Mouse (Mus musculus) limb, embryonic 10.5 days (tissue): ENCODE results near the gene Etv3. TPM values are rescaled to one million over a fixed set of nuclear protein-coding genes. Genes with fewer than 3 reads are reported as not detected.
"Not testable (repeated sequence)": the region's sequence is repeated elsewhere in the genome, so short reads cannot be mapped to it uniquely, and the experiment has no call there.

Experiments used
- DNase-seq: peaks from one replicate; pipeline ENCODE4 v3.0.0-alpha.2; 2017; ENCODE audit warnings: low spot score
- H3K27ac ChIP-seq: fragments of 300-500 bp; sonication (generic); 2 replicates; pipeline ENCODE4 v1.5.1; 2016; ENCODE audit warnings: mild to moderate bottlenecking
- H3K27me3 ChIP-seq: fragments of 300-500 bp; sonication (generic); 2 replicates; pipeline ENCODE4 v1.6.1; 2016; ENCODE audit warnings: low read depth, mild to moderate bottlenecking; ENCODE audit not compliant: poor library complexity, severe bottlenecking
- H3K36me3 ChIP-seq: fragments of 300-500 bp; sonication (generic); 2 replicates; pipeline ENCODE4 v1.6.1; 2016; ENCODE audit warnings: mild to moderate bottlenecking, moderate library complexity
- H3K4me1 ChIP-seq: fragments of 300-500 bp; sonication (generic); 2 replicates; pipeline ENCODE4 v1.6.1; 2016
- H3K4me3 ChIP-seq: fragments of 300-500 bp; sonication (generic); 2 replicates; pipeline ENCODE4 v1.5.1; 2016; ENCODE audit warnings: mild to moderate bottlenecking, moderate library complexity
- H3K9me3 ChIP-seq: fragments of 300-500 bp; sonication (generic); replicated peaks from 2 replicates; pipeline ENCODE4 v1.6.1; 2016; ENCODE audit warnings: mild to moderate bottlenecking
- WGBS: fragments of 180-500 bp; shearing (Covaris S2); methylation state at CpG from one replicate; pipeline ENCODE4 v1.1.7; 2016; 5-methylcytosine and 5-hydroxymethylcytosine counted together
- polyA plus RNA-seq: library from polyadenylated mRNA; unstranded; fragments of >200 nt; fragmentation: Nextera tagmentation; extraction: Ambion mirVana; gene quantifications from 2 replicates; pipeline ENCODE4 v1.2.1, GENCODE M21; 2016

Gene Etv3
- 12.1 and 13.9 TPM in 2 replicates for polyA plus RNA-seq

DNA sequence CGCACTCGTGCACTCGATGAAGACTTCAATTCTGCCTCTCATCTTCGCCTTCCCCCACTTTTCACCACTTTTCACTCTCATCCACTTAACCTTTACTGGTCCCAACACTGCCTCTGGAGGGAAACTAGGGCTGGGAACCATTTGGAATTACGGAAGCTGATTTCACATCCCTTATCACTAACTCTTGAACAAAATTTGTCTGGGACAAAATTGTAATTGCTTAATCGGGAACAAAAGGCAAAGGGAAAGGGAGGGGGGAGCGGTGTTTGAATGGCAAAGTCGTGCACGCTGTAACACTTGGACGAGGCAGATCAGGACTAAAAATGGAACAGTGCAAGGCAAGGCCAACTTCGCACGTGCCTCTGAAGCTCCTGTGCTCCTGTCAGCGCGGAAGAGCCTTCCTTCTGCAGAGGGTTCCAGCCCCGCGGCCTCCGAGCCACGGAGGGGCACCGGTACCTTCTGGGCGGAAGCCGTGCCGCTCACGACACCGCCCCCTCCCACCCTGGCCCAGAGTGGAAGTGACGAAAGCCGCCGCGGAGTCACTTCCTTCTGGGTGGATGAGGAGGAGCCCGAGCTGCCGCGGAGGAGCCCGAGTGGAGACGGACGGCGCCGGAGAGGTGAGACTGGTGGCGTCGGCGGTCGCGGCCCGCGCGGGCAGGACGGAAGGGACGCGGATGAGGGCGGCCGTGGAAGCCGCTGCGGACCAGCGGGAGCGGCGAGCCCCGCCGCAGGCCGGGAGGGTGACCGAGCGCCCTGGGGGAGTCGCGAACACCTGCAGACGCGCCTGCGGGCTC, at the start of gene Etv3:
TSS of gene Etv3 (plus strand) at position 365 of the 794 bp plus-strand sequence.
- H3K27me3 ChIP-seq: no peaks in the 10 kb centered on the region
- WGBS: 6% methylated on average over 64 of the region's 64 CpGs
- peak; percentile 91 for DNase-seq
- H3K36me3 ChIP-seq: peaks cover 33% of the 10 kb centered on the region
- no peaks in the 10 kb centered on the region for H3K9me3 ChIP-seq
- H3K4me1 ChIP-seq: peaks cover 15% of the 10 kb centered on the region
- peak within 1 kb of the TSS; percentile 93 for H3K27ac ChIP-seq
- peak within 1 kb of the TSS; percentile 86 for H3K4me3 ChIP-seq

DNA sequence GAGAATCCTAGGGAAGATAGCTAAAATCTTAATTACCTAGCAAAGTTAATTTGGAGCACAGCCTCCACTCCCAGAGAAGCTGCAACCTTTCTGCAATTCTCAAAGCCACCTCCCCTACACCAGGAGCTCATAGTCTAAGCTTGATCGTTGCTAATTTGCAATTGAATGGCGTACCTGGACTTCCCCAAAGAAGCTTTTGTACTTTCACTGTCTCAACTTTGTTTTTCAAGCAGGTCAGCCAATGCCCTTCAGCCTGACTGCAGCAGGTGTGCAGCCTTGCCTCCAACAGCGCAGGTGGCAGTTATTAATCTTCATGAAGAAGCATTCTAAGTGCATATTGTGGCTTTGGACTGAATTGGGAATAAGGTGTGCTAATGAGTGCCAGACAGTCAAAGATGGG, 47.3 kb upstream of the Etv3 start:
- H3K27ac ChIP-seq, H3K9me3 ChIP-seq, H3K4me1 ChIP-seq, DNase-seq, H3K36me3 ChIP-seq, H3K27me3 ChIP-seq, H3K4me3 ChIP-seq: not testable (repeated sequence)
- 88% methylated on average over 3 of the region's 3 CpGs for WGBS

DNA sequence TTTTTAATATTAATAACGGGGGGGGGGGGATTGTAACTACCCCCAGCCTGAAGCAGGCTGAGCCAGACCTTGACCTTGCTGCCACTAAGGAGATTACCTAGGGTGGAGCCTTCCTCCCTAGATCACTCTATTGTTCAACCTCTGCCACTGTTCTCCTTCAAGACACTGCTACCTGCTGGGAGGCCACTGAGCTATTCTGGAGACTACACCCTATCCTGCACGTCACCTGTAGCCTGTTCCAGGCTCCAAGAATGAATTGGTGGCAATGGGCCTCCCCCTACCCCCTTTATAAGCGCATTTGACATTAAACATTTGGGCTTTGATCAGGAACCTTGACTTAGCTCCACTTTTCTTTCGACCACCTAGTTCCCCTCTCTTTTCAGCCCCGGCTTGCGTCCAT, 46.6 kb upstream of the Etv3 start:
- H3K27me3 ChIP-seq, DNase-seq, H3K36me3 ChIP-seq, H3K4me3 ChIP-seq, H3K9me3 ChIP-seq, H3K4me1 ChIP-seq, H3K27ac ChIP-seq: not testable (repeated sequence)
- 90% methylated on average over 6 of the region's 6 CpGs for WGBS

DNA sequence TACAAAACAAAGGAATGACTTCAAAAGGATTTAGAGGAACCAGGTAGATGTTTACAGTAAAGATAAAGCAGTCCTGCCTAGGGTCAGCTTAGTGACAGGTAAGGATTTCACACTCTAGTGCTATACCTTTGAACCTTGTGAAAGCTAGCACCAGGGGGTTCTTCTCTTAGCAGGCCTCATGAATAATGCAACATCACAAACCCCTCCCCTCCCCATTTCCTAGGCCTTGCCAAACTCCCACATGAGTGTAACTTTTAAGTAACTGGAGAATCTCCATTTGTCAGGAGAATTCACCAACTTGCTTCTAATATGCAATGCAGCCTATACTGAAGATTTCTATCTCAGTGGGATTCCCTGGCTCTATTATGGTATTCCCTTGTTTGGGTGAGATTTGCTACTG, 46.0 kb upstream of the Etv3 start:
- not testable (repeated sequence) for H3K27me3 ChIP-seq, H3K36me3 ChIP-seq, H3K4me3 ChIP-seq, H3K27ac ChIP-seq, H3K9me3 ChIP-seq, DNase-seq, H3K4me1 ChIP-seq

DNA sequence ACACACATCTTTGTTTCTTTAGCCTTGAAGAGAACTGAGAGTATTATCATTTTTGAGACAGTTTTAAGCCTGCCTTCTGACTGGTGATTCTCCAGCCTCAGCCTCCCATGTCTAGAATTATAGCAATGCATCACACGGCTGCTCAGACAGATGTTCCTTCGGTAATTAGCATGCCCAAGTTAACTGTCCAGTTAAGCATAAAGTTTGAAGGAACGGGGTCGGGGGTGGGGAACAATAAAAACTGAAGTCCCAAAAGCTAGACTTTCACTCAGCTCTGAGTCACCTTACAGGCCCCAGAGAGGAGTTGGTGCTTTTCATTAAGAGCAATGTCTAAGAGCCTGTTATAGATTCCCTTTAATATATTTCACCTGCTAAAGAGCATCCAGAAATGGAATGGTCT, 37.8 kb upstream of the Etv3 start:
- WGBS: 88% methylated on average over 4 of the region's 4 CpGs
- Histone ChIP-seq H3K27me3 (no peaks in the 10 kb centered on the region), H3K4me1 (no peaks in the 10 kb centered on the region), H3K4me3 (no peak overlapping the region), H3K27ac (no peak overlapping the region), H3K9me3 (no peaks in the 10 kb centered on the region), H3K36me3 (no peaks in the 10 kb centered on the region)
- DNase-seq: no peak

DNA sequence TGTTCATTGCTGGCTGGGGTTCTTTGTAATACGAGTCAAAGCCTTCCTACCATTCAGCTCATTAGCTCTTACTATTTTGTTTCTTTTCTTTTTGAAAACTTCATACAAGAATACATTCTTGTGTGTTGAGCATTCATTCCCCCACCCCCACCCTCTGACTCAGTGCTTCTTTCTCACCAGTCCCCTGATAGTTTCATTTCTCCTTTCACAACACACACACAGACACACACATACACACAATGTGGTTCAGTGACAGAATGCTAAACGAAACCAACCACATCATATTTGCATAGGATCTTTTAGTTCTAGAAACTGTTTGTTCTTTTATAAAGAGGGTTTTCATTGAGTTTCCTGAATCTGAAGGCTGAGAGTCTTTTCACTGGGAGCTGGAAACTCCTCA, 37.3 kb upstream of the Etv3 start:
- Histone ChIP-seq H3K27me3 (no peaks in the 10 kb centered on the region), H3K27ac (no peak overlapping the region), H3K4me3 (no peak overlapping the region), H3K36me3 (no peaks in the 10 kb centered on the region), H3K4me1 (no peaks in the 10 kb centered on the region), H3K9me3 (no peaks in the 10 kb centered on the region)
- no peak for DNase-seq
- WGBS: 82% methylated on average over 2 of the region's 2 CpGs

DNA sequence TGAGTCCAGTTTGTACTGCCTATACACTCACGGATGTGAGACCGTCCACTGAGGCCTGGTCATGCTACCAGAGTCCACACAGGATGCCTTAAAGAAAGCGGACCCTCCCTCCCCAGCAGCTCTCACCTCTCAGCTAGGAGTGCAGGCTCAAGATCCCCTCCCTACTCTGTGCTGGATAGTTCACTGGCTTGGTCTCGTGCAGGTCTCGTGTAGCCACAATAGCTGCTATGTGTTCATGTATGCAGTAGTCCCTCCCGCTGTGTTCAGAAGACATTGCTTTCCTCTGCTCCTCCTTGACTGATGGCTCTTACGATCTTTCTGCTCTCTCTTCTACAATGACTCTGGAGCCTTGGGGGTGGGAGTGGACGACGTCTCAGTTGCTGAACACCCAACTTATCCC, 26.9 kb upstream of the Etv3 start:
- DNase-seq: no peak
- no peaks in the 10 kb centered on the region for H3K36me3 ChIP-seq
- H3K27ac ChIP-seq: no peak overlapping the region
- H3K9me3 ChIP-seq: no peaks in the 10 kb centered on the region
- H3K4me3 ChIP-seq: no peak overlapping the region
- H3K27me3 ChIP-seq: 0 out of 2 replicates have a peak, but pooled peaks cover 6% of the 10 kb centered on the region
- WGBS: 87% methylated on average over 9 of the region's 9 CpGs
- peaks cover 4% of the 10 kb centered on the region for H3K4me1 ChIP-seq

DNA sequence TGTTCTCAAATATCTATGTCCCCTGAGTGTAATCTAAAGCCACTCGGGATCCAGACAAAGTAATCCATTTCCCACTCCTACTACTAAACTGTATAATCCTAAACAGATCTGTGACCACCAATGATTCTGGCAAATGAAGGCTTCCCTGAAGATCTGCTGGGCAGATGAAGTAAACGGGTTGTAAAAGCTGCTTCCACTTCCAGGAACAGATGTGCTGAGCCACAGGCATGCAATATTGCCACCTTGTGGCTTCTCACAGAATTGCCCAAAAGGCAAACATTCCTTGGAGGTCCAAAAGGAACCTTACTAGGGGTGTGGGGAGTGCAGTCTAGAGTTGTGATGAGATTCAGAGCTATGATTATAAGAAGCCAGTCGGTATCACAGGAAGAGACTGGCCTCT, 26.1 kb upstream of the Etv3 start:
- peak; percentile 78 for DNase-seq
- peaks cover 2% of the 10 kb centered on the region for H3K4me1 ChIP-seq
- H3K9me3 ChIP-seq: no peaks in the 10 kb centered on the region
- no peak overlapping the region for H3K27ac ChIP-seq
- 0 out of 2 replicates have a peak, but pooled peaks cover 6% of the 10 kb centered on the region for H3K27me3 ChIP-seq
- no peak overlapping the region for H3K4me3 ChIP-seq
- H3K36me3 ChIP-seq: no peaks in the 10 kb centered on the region
- 12% methylated on average over 3 of the region's 3 CpGs for WGBS

DNA sequence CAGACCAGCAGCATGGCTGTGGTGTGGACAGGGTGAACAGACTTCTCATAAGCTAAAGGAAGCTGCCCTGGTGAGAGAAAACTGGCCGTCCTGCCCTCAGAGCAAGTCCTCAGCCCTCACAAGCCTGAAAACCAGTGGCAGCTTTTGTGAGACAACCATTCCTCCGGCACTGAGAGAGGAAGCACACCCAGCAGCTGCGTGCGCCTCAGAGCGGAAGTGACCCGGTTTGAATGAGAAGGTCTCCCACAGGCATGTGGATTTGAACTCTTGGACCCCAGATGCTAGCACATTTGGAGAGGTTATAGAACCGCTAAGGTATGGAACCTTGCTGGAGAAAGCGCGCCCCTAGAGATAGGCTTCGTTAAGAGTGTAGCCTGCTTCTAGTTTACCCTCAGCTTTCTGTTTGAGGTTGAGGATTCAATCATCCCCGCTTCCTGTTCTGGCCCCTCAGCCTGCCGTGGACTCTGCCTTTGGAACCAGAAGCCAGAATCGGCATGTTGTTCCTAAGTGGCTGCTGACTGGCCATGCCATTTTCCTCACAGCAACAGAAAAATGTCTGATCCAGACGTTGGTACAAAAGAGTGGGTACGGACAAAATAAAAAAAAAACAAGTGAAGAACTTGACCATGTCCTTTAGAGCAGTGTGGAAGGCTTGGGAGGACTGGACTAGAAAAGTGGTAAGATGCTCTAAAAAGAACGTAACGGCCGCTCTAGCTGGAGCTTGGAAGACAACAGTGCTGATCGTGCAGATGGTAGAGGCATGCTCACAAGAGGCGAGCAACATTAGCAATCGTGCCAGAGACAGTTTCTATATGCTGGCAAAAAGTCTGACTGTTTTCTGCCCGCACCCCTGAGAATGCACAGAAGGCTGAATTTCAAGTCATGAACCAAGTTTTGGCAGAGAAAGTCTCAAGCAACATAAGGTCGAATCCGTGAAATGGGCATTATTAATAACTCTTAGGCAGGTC, 24.8 kb upstream of the Etv3 start:
- H3K9me3 ChIP-seq: no peaks in the 10 kb centered on the region
- DNase-seq: no peak
- H3K36me3 ChIP-seq: no peaks in the 10 kb centered on the region
- no peak overlapping the region for H3K4me3 ChIP-seq
- 0 out of 2 replicates have a peak, but pooled peaks cover 6% of the 10 kb centered on the region for H3K27me3 ChIP-seq
- no peaks in the 10 kb centered on the region for H3K4me1 ChIP-seq
- H3K27ac ChIP-seq: no peak overlapping the region
- WGBS: 82% methylated on average over 24 of the region's 24 CpGs

DNA sequence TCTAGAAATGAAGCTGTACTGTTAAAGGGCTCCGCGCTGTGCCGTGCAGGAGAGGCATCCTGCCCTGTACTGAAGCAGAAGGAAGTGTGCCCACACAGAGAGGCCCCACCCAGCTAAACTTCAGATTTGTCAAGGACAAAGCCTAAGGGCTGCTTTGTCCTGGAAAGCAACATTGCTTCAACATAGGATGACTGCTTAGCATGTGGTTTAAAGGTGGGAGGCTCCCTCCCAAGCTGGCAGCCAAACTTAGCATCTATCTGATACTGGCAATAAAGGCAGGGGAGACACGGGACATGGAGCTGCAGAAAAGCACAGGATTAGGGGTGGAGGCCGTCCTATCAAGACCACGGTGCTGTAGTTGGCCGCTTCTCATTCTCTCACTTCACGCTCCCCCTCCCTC, 24.1 kb upstream of the Etv3 start:
- no peaks in the 10 kb centered on the region for H3K9me3 ChIP-seq
- no peak for DNase-seq
- WGBS: 63% methylated on average over 8 of the region's 8 CpGs
- H3K36me3 ChIP-seq: no peaks in the 10 kb centered on the region
- 0 out of 2 replicates have a peak, but pooled peaks cover 6% of the 10 kb centered on the region for H3K27me3 ChIP-seq
- H3K27ac ChIP-seq: no peak overlapping the region
- no peak overlapping the region for H3K4me3 ChIP-seq
- H3K4me1 ChIP-seq: no peaks in the 10 kb centered on the region

DNA sequence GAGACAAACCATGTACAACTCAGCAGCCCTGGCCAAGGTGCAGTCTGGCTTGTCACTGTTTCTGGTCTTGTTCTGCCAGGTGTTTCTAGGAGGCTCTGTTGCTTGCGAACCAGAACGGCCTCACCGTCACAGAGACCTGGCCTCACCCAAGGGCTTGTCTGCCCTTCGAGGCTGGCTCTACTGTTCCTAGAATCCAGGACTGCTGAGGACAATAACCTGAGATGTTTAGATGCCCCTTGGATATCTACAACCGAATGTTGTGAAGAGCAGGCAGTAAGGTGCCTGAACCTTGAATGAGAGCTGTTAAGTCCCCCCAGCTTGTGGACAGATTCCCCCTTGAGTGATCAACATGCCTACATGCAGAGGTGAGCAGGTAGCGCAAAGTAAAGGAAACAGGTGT, 22.4 kb upstream of the Etv3 start:
- Histone ChIP-seq H3K27me3 (0 out of 2 replicates have a peak, but pooled peaks cover 6% of the 10 kb centered on the region), H3K9me3 (no peaks in the 10 kb centered on the region), H3K4me3 (no peak overlapping the region), H3K36me3 (no peaks in the 10 kb centered on the region), H3K4me1 (no peaks in the 10 kb centered on the region), H3K27ac (no peak overlapping the region)
- WGBS: 90% methylated on average over 6 of the region's 6 CpGs
- DNase-seq: peak; percentile 14

DNA sequence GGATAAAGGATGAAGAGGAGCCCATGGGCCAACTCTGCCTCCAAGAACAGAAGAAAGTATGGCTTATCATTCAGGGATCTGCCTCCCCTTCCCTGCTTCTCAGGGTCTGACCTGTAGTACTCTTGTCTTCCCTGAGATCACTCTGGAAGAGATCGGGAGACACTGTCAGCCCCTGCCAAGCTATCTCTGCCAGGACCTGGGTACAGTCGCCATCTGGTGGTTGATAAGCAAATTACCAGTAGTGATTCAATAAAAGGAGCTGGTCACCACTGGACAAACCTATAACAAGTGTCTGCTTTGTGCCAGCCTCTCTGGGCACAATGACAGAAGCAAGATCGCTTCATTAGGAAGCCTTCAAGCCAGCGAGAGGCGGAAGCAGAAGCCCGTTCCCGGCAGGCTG, 20.9 kb upstream of the Etv3 start:
- DNase-seq: peak; percentile 51
- H3K36me3 ChIP-seq: no peaks in the 10 kb centered on the region
- WGBS: 38% methylated on average over 7 of the region's 7 CpGs
- no peaks in the 10 kb centered on the region for H3K9me3 ChIP-seq
- H3K27ac ChIP-seq: no peak overlapping the region
- peaks cover 9% of the 10 kb centered on the region for H3K4me1 ChIP-seq
- 0 out of 2 replicates have a peak, but pooled peaks cover 9% of the 10 kb centered on the region for H3K27me3 ChIP-seq
- no peak overlapping the region for H3K4me3 ChIP-seq
